Mouse (Mus musculus) thymus, postnatal 4 days (tissue): ENCODE measurements around the gene Wdr46.
A peak's percentile ranks its signal among the peaks of the same experiment; 100 is the strongest.
"Not testable (repeated sequence)": the region's sequence is repeated elsewhere in the genome, so short reads cannot be mapped to it uniquely, and the experiment has no call there.

Experiments used
- DNase-seq: peaks from one replicate; pipeline ENCODE4 v3.0.0; 2021

The Wdr46 gene

DNA sequence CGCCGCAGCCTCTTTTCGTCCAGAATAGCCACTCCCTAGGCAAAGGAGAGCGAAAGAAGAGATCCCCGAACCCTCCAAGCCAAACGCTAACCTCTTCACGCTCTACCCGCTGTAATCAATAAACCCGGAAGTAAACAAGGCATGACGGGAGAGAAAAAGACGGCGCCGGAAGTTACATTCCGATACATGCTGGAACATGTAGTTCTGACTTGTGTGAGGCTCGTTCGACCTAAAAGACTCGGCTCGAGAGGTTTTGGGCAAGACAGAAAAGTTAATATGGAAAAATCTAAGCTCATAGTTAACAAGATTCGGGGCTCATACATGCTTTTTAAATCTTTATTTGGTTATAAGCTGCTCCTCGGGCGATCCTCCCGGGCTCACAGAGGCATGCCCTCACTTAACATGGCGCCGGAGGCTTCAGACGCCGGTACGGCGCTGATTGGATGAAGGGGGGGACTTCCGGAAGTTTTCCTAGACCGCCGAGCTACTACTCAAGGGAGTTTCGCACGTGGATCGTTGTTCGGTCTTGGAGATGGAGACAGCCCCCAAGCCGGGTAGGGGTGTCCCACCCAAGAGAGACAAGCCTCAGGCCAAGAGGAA, at the start of gene Wdr46, which contains the start of gene Pfdn6:
Gene Wdr46 (plus strand): TSS at position 455 of the 600 bp plus-strand sequence.
Gene Pfdn6 (minus strand): TSS at position 138 of the 600 bp plus-strand sequence.
- DNase-seq = peak; percentile 93

DNA sequence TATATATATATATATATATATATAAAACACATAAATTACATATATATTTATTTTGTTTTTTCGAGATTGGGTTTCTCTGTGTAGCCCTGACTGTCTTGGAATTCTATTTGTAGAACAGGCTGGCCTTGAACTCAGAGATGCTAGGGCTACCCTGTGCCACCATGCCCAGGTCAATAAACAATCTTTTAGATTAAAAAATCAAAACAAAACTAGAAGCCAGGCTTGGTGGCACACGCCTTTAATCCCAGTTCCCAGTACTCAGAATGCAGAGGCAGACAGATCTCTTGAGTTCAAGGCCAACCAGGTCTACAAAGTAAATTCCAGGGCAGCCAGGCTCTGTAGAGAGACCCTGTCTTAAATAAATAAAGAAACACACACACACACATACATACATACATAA, 49.1 kb upstream of the Wdr46 start:
- DNase-seq = no peak

DNA sequence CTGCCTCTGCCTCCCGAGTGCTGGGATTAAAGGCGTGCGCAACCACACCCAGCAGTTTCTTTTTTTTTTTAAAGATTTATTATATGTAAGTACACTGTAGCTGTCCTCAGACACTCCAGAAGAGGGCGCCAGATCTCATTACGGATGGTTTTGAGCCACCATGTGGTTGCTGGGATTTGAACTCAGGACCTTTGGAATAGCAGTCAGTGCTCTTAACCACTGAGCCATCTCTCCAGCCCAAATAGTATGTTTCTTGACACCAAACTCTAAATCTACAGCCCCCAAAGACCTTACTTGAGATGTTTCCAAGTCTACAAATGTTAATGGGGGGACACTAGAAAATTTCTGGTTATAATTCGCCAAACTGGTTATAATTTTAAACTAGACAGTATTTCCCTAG, 48.6 kb upstream of the Wdr46 start:
- DNase-seq = peak; percentile 39

DNA sequence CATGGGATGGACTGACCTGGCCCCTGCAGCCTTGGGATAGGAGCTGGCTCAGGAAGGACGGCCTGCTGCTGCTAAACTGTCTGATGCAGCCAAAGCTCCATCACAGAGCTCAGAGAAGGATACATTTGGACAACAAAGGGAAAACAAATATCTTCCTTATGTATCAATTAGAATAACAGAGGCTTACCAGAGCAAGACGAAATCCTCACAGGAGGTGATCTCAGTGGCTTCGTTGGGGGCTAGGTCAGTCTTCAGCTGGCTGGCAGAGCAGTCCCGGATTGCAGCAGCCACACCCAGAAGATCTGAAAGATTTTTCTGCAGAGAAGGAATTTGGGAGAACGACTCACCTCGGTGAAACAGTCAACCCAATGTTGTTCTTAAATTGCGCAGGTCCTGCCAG, 48.0 kb upstream of the Wdr46 start:
- DNase-seq = no peak

DNA sequence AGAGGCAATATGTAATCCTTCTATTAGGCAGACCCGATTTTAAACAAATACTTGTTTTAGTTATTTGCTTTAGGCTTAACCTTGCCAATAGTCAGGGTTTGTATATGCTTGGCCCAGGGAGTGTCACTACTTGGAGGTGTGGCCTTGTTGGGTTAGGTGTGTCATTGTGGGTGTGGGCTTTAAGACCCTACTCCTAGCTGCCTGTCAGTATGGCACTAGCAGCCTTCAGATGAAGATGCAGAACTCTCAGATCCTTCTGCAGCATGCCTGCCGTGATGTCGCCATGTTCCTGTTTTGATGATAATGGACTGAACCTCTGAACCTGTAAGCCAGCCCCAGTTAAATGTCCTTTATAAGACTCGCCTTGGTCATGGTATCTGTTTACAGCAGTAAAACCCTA, 47.4 kb upstream of the Wdr46 start:
- DNase-seq = not testable (repeated sequence)

GRCm38 (mm10) chr17:33897114-33897794, 43.2 kb upstream of the Wdr46 start:
- DNase-seq = peak; percentile 63

DNA sequence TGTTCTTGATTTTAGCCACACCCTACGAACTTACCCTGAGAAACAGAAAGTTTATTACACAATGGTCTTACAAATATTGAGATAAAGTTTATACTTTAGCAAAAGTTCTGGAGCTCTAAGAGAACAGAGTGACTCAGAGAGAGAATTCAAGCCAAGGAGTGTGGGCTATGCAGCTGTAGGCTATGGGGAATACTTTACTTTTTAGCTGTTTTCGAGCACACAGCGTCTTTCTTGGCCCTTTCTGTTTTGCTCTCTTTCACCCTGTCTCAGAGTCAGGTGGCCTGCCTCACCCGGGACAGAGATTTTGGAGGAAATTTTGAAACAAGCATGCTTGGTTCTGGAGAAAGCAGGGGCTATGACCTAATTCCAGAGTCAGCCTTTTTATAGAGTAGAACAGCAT, 42.3 kb upstream of the Wdr46 start:
- DNase-seq = not testable (repeated sequence)

- no peak for DNase-seq
These were observed 40.8 kb upstream of the Wdr46 start for GRCm38 (mm10) chr17:33899642-33900041.

- DNase-seq = no peak
These were observed 40.0 kb upstream of the Wdr46 start for GRCm38 (mm10) chr17:33900281-33900988.

- DNase-seq = no peak
These were observed 39.5 kb upstream of the Wdr46 start for GRCm38 (mm10) chr17:33900989-33901314.

- no peak for DNase-seq
These were observed 38.8 kb upstream of the Wdr46 start for GRCm38 (mm10) chr17:33901653-33902052.

DNA sequence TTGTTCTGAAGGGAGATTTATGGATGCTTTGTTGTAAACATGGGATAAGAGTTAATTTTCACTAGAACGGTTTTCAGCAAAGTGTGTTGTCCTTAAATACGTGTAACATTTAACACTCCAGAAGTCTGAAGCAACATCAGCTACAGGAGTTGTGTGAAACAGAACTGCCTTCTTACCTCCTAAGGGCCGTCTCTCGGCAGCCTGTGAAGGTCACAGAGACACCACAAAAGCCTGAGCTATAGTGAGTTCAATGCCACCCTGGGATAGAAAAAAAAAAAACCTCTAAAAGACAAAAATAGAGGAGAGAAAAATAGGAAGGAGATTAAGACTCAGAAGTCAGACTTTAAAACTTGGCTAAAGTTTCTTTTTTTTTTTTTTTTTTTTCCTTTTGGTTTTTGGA, 38.4 kb upstream of the Wdr46 start:
- no peak for DNase-seq

GRCm38 (mm10) chr17:33902491-33902890, 38.0 kb upstream of the Wdr46 start:
- DNase-seq = no peak

DNA sequence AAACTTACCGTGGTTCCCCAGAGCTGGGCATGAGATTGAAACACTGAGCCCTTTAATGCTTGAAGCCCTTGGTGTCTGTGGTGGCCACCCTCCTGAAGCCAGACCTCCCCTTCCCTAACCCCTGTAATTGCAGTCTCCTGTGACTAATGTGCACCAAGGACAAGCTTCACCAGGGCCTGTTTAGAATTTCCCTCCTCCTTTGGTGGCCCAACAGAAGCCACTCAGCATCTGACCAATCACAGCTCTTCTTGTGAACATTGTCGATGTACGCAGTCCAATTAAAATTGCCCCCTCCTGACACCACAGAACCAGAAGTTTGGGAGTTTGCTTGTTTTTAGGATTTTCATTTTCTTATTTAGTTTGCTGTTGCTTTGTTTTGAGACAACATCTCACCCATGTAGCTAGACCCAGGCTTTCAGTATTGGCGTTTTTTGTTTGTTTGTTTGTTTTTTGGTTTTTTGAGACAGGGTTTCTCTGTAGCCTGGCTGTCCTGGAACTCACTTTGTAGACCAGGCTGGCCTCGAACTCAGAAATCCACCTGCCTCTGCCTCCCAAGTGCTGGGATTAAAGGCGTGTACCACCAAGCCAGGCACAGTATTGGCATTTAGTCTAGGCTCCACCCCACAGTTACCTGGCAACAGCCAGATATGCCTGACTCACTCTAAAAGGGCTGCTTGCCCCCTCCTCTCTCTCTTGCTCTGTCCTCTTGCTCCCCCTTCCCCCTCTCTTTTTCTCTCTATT, 36.4 kb upstream of the Wdr46 start:
- not testable (repeated sequence) for DNase-seq

DNA sequence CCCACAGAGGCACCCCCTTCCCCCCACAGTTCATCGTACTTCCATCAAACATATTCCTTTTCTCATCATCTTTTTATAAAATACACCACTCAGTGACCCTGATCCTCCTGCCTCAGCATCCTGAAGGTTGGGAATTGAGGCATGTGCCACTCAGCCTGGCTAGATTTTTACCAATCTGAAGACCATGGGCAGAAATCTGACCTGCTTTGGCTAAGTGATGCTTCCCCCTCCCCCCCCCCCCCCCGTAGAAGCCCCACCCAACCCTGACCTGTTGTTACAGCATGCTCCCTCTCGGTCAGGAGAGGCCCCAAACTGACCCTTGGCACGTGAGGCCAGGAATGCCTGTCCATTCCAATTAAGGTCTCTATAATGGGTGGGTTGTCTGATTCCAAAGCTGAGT, 35.6 kb upstream of the Wdr46 start, which contains the start of gene Platr17:
Gene Platr17 (plus strand): TSS at position 301 of the 400 bp plus-strand sequence.
- DNase-seq = not testable (repeated sequence)

- peak; percentile 65 for DNase-seq
These were observed 32.0 kb upstream of the Wdr46 start for GRCm38 (mm10) chr17:33908331-33909076.

DNA sequence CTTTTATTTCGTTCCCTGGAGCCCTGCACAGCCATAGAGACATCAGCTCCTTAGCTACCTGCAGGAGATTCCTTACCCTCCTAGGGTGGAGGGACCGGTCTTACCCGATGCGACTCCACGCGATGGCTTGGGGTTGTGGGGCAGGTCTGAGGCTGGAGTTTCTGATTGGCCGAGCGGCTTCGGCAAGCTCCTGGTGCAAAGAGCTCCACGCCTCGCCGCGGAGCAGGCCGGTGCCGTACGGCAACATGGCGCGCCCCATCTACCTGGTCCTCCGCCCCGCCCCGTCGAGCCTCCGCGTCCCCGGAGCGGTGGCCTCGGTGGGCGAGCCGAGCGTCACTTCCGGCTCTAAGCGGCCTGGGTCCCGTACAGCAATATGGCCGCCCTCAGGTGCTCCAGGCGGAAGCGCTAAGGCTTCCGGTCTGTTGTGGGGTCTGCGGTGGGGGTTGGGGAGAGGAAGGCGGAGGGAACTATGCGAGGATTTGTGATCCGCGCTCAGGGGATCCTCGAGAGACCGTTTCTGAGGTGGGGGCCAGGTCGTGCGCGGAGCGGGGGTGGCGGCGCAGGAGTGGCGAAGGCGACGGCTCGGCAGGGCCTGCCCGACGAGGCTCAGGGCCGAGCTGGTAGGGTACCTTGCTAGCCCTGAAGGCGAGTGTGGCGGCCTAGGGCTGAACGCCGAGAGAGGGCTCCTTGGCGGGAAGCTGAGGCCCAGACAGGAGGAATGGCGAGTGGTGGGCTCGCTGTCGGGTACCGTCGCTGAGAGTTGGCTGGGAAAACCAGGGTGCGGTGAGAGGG, 31.2 kb upstream of the Wdr46 start, which contains the start of gene Daxx:
Gene Daxx (plus strand): TSS at position 338 of the 792 bp plus-strand sequence.
- DNase-seq = peak; percentile 99

GRCm38 (mm10) chr17:33909869-33910250, 30.6 kb upstream of the Wdr46 start:
- DNase-seq = peak; percentile 56

DNA sequence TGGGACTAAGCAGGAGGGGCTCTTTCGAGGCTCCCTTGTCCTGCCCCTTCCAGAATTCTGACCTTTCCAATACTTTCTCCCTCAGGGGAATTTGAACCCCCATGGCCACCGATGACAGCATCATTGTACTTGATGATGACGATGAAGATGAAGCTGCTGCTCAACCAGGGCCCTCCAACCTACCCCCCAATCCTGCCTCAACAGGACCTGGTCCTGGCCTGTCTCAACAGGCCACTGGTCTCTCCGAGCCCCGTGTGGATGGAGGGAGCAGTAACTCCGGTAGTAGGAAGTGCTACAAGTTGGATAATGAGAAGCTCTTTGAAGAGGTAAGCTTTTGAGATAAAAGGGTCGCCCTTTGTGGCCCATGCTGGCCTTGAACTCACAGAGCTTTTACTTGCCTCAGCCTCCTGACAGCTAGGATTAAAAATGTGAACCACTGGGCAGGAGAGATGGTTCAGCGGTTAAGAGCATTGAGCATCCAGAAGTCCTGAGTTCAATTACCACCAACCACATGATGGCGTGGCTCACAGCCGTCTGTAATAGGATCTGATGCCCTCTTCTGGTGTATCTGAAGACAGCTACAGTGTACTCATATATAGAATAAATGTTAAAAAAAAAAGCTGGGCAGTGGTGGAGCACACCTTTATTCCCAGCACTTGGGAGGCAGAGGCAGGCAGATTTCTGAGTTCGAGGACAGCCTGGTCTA, 30.0 kb upstream of the Wdr46 start:
- DNase-seq = peak; percentile 32

- no peak for DNase-seq
These were observed 29.2 kb upstream of the Wdr46 start for GRCm38 (mm10) chr17:33911052-33911812.
